Mouse (Mus musculus): ENCODE results near the gene Tnrc6c. TPM values are rescaled to one million over a fixed set of nuclear protein-coding genes. Genes with fewer than 3 reads are reported as not detected.

Gene Tnrc6c
- total and polyA plus RNA-seq, 3 experiments = 6.9 to 16.7 (median 12.8) TPM

DNA sequence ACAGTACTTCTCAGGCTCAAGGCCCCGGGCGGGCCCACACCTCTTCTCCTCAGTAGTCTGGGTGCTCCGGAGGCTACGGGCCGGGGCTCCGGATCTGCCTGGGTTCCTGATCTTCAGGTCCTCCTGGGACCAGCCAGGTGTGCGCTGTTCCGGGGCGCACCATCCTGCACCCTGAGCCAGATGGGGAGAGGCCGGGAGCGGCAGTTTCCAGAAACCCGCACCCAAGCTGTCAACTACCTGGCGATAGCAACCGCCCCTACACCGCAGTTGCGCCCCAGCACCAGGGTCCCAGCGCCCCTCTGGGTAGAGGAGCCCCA, 126.1 kb downstream of the Tnrc6c start:
- H3K36me3 ChIP-seq (replicated peaks in 1 of 2; ENCODE audit: control insufficient read depth in 1 of 2, insufficient read depth in 1 of 2, low read length in 1 of 2) = peaks cover 24 to 50% of the 10 kb centered on the region in 2 experiments
- dilution Hi-C loops (cut with MboI; ENCODE audit: extremely low pct_ligation_motif_present, extremely low pct_unique_long_range_greater_than_20kb, low sequenced_read_pairs) = no loop called here
- DNase-seq (ENCODE audit: extremely low read depth) = no peak
- H3K4me1 ChIP-seq (ENCODE audit: control insufficient read depth in 1 of 2, insufficient read depth in 2 of 2) = peaks cover 8 to 64% of the 10 kb centered on the region in 2 experiments; a peak in 3 of 4 replicates
- TF ChIP-seq EP300 (IDR thresholded peaks at IDR 0.05; ENCODE audit: low read length) (0 out of 2 replicates have a peak, but pooled peaks have one; percentile 7), NELFE (IDR thresholded peaks at IDR 0.05; ENCODE audit: low read depth, low read length) (peak; percentile 1; the same call in 1 of the 2 replicates), MEF2A (IDR thresholded peaks at IDR 0.05; ENCODE audit: borderline replicate concordance, low read depth, low read length) (0 out of 2 replicates have a peak, but pooled peaks have one; percentile 9), MYC (IDR thresholded peaks at IDR 0.05; ENCODE audit: low read depth, low read length) (no peak), CHD2 (IDR thresholded peaks at IDR 0.05; ENCODE audit: low read length) (peak; percentile 13; the same call in 1 of the 2 replicates)
- no peaks in the 10 kb centered on the region for H3K27me3 ChIP-seq (replicated peaks)
- H3K4me3 ChIP-seq (replicated peaks in 1 of 3; ENCODE audit: low read depth in 2 of 3, low read length in 2 of 3, poor library complexity in 1 of 3) = peak overlapping the region; percentile 68 to 94 (median 71)
- H3K4me2 ChIP-seq (ENCODE audit: insufficient read depth, low read depth, poor library complexity, severe bottlenecking) = peak overlapping the region; percentile 75
- H3K9ac ChIP-seq (ENCODE audit: insufficient read depth, low read depth) = peak overlapping the region; percentile 33
- no peaks in the 10 kb centered on the region for H3K9me3 ChIP-seq (replicated peaks; ENCODE audit: low read length)
- no peak overlapping the region for H3K27ac ChIP-seq (ENCODE audit: insufficient read depth, low read depth)
- H3K79me2 ChIP-seq (replicated peaks; ENCODE audit: control insufficient read depth, extremely low read depth, insufficient read depth, poor library complexity, severe bottlenecking) = no peaks in the 10 kb centered on the region
- in situ Hi-C loops (cut with MboI; ENCODE audit: low pct_ligation_motif_present, low pct_unique_long_range_greater_than_20kb, low sequenced_read_pairs) = no loop called here

DNA sequence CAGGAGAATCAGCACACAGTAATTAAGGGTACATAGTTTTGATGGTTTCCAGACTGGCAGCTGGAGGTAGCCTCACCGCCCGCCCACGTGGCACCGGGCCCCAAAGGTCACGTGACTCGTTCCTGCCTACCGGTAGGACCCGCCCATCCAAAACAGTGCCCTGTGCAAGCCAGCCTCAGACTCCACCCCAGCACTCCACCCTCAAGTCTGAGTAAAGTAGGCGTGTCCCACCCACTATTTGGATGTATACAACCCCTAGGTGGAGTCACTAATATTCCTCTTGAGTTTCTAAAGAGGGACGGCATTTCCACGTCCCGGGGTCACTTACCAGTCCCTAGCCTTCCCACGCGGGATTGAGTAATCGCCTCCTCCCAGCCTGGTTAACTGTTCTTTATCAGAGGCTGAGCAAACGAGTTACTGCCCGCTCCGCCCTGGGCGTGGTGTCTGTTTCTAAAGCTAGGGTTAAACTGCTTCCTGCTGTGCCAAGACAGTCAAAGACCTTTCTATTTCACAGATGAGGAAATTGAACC, 126.6 kb downstream of the Tnrc6c start:
- H3K4me1 ChIP-seq (ENCODE audit: control insufficient read depth in 1 of 2, insufficient read depth in 2 of 2) = peaks cover 8 to 60% of the 10 kb centered on the region in 2 experiments; a peak in 3 of 4 replicates
- no peaks in the 10 kb centered on the region for H3K27me3 ChIP-seq (replicated peaks)
- no peaks in the 10 kb centered on the region for H3K9me3 ChIP-seq (replicated peaks; ENCODE audit: low read length)
- dilution Hi-C loops (cut with MboI; ENCODE audit: extremely low pct_ligation_motif_present, extremely low pct_unique_long_range_greater_than_20kb, low sequenced_read_pairs) = no loop called here
- peak overlapping the region; percentile 33; the same call in 1 of the 2 replicates for H3K9ac ChIP-seq (ENCODE audit: insufficient read depth, low read depth)
- H3K79me2 ChIP-seq (replicated peaks; ENCODE audit: control insufficient read depth, extremely low read depth, insufficient read depth, poor library complexity, severe bottlenecking) = no peaks in the 10 kb centered on the region
- peak overlapping the region; percentile 68 to 94 (median 71) for H3K4me3 ChIP-seq (replicated peaks in 1 of 3; ENCODE audit: low read depth in 2 of 3, low read length in 2 of 3, poor library complexity in 1 of 3)
- peak overlapping the region; percentile 75 for H3K4me2 ChIP-seq (ENCODE audit: insufficient read depth, low read depth, poor library complexity, severe bottlenecking)
- in situ Hi-C loops (cut with MboI; ENCODE audit: low pct_ligation_motif_present, low pct_unique_long_range_greater_than_20kb, low sequenced_read_pairs) = no loop called here
- H3K36me3 ChIP-seq (replicated peaks in 1 of 2; ENCODE audit: control insufficient read depth in 1 of 2, insufficient read depth in 1 of 2, low read length in 1 of 2) = peaks cover 21 to 49% of the 10 kb centered on the region in 2 experiments
- H3K27ac ChIP-seq (ENCODE audit: insufficient read depth, low read depth) = peak overlapping the region; percentile 50
- peak; percentile 99 for DNase-seq (ENCODE audit: extremely low read depth)
- TF ChIP-seq POLR2A (IDR thresholded peaks at IDR 0.05; ENCODE audit: low read depth, low read length) = peak; percentile 53
- TF ChIP-seq MYC (IDR thresholded peaks at IDR 0.05; ENCODE audit: low read depth, low read length) = peak; percentile 91
- no peak; the same call in 1 of the 2 replicates for TF ChIP-seq RAD21 (IDR thresholded peaks at IDR 0.05; ENCODE audit: low read depth, low read length)
- no peak for TF ChIP-seq E2F4 (IDR thresholded peaks at IDR 0.05; ENCODE audit: insufficient replicate concordance, low read depth, low read length)
- peak; percentile 35; the same call in 1 of the 2 replicates for TF ChIP-seq HCFC1 (IDR thresholded peaks at IDR 0.05; ENCODE audit: low read depth, low read length)
- peak; percentile 100 for TF ChIP-seq MXI1 (IDR thresholded peaks at IDR 0.05; ENCODE audit: low read depth, low read length)
- TF ChIP-seq EP300 (IDR thresholded peaks at IDR 0.05; ENCODE audit: low read length) = peak; percentile 6; the same call in 1 of the 2 replicates
- TF ChIP-seq RCOR1 (conservative IDR thresholded peaks at IDR 0.05; ENCODE audit: low read depth, low read length) = no peak
- no peak for TF ChIP-seq KAT2A (IDR thresholded peaks at IDR 0.05; ENCODE audit: insufficient replicate concordance, low read length)
- TF ChIP-seq JUND (conservative IDR thresholded peaks at IDR 0.05; ENCODE audit: low read depth, low read length) = no peak
- TF ChIP-seq GABPA (IDR thresholded peaks at IDR 0.05; ENCODE audit: insufficient replicate concordance, low read depth, low read length) = no peak
- TF ChIP-seq ZC3H11A (IDR thresholded peaks at IDR 0.05; ENCODE audit: low read depth, low read length) = no peak
- no peak for TF ChIP-seq POLR2AphosphoS2 (IDR thresholded peaks at IDR 0.05; ENCODE audit: low read depth, low read length)
- peak; percentile 73; the same call in 1 of the 2 replicates for TF ChIP-seq SIN3A (IDR thresholded peaks at IDR 0.05; ENCODE audit: low read length)
- peak; percentile 42; the same call in 1 of the 2 replicates for TF ChIP-seq NRF1 (IDR thresholded peaks at IDR 0.05; ENCODE audit: low read depth, low read length)
- TF ChIP-seq USF1 (IDR thresholded peaks at IDR 0.05; ENCODE audit: low read depth, low read length) = peak; percentile 99
- TF ChIP-seq MAX (IDR thresholded peaks at IDR 0.05; ENCODE audit: low read length) = peak; percentile 99
- no peak for TF ChIP-seq CHD1 (IDR thresholded peaks at IDR 0.05; ENCODE audit: low read depth, low read length)
- TF ChIP-seq PAX5 (IDR thresholded peaks at IDR 0.05; ENCODE audit: low read length) = no peak
- no peak for TF ChIP-seq UBTF (IDR thresholded peaks at IDR 0.05; ENCODE audit: low read depth, low read length)
- no peak for TF ChIP-seq ZKSCAN1 (IDR thresholded peaks at IDR 0.05; ENCODE audit: borderline replicate concordance, low read depth, low read length)
- no peak for TF ChIP-seq ZNF384 (IDR thresholded peaks at IDR 0.05; ENCODE audit: low read depth, low read length)
- TF ChIP-seq TBP (conservative IDR thresholded peaks at IDR 0.05; ENCODE audit: low read depth, low read length) = no peak
- no peak for TF ChIP-seq SMC3 (IDR thresholded peaks at IDR 0.05; ENCODE audit: low read depth, low read length)
- TF ChIP-seq ELF1 (IDR thresholded peaks at IDR 0.05; ENCODE audit: low read depth, low read length) = no peak; the same call in 1 of the 2 replicates
- no peak for TF ChIP-seq CHD2 (IDR thresholded peaks at IDR 0.05; ENCODE audit: low read length)
- TF ChIP-seq ZMIZ1 (IDR thresholded peaks at IDR 0.05; ENCODE audit: low read depth, low read length) = 0 out of 2 replicates have a peak, but pooled peaks have one; percentile 26
- no peak for TF ChIP-seq MEF2A (IDR thresholded peaks at IDR 0.05; ENCODE audit: borderline replicate concordance, low read depth, low read length)
- TF ChIP-seq MAZ (IDR thresholded peaks at IDR 0.05; ENCODE audit: low read depth, low read length) = no peak
- TF ChIP-seq CTCF (conservative IDR thresholded peaks at IDR 0.05 in 1 of 2, IDR thresholded peaks at IDR 0.05 in 1 of 2; ENCODE audit: low read depth in 2 of 2, low read length in 2 of 2) = 0 out of 4 replicates have a peak, but pooled peaks of 1 of the 2 experiments have one; percentile 23
- TF ChIP-seq NELFE (IDR thresholded peaks at IDR 0.05; ENCODE audit: low read depth, low read length) = peak; percentile 47
